Mouse (Mus musculus): ENCODE results near the gene Map4k3. TPM values are rescaled to one million over a fixed set of nuclear protein-coding genes. Genes with fewer than 3 reads are reported as not detected.
"Not testable (repeated sequence)": the region's sequence is repeated elsewhere in the genome, so short reads cannot be mapped to it uniquely, and the experiment has no call there.

Map4k3 gene
- polyA plus RNA-seq, 1 experiment from 2014 or later = 36.5 TPM

DNA sequence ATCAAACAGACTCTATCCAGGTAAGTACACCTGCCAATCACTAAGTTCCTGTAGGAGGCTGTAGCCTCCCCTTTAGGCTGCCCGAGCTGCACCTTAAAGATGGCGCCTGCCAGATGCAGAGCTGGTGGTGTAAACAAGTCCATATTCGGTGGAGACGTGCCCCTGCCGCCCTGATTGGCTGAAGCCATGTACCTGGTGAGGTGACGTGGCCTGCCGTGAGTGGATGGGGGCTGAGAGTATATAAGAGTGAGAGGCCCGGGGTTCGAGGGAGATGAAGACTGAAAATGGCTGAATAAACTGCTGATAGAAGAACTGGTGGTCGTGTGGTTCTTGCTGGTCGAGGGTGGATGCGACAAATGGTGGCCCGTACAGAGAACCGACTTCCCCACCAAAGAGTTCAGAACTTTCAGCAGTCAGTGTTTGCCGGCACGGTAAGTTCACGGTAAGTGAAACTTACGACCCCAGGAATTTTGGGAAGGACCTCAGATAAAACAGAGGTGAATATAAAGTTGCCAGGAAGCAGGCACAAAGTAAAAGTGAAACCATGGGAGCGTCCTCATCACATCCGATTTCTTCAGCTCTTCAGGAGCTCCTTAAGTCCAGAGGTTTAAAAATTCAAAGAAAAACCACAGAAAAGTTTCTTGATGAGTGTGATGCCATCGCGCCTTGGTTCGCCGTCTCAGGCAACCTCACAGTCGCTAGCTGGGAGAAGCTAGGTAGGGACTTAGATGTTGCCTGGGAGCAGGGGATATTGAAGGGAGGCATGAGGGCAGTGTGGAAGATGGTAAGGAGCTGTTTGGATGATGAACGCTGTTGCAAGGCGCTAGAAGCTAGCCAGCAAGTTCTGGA lies 164.3 kb downstream of the Map4k3 start:
- H3K4me2 ChIP-seq (replicated peaks; ENCODE audit: low read depth, low read length); H3K9me3 ChIP-seq (ENCODE audit: control insufficient read depth, low read length); H3K27ac ChIP-seq (ENCODE audit: low read depth, low read length); H3K4me1 ChIP-seq (ENCODE audit: control insufficient read depth, insufficient read depth, low read length); H3K36me3 ChIP-seq (ENCODE audit: control insufficient read depth, insufficient read depth, low read length); H3K4me3 ChIP-seq (ENCODE audit: low read length); ATAC-seq (ENCODE audit: low FRiP score, low TSS enrichment); H3K9ac ChIP-seq (ENCODE audit: low read depth, low read length); H3K27me3 ChIP-seq (ENCODE audit: control insufficient read depth, insufficient read depth, low read length): not testable (repeated sequence)
- 95% methylated on average over 27 of the region's 27 CpGs for WGBS

DNA sequence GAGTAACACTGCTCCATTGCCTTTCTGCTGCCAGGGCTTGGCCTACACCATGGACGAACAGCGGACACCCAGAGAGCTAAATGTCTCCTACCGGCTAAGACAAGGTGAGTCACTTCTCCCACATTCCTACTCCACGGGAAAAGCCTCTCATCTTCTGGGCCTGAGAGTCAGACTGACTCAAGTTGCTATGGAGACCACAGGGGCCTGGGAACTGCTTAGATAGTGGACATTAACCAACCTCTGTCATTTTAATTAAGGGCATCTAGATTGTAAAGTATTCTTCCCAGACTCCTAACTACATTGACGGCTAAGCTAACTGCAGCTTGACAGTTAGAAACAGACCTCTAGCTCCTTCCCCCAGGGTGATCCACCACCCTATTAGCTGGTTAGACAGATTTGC lies 165.5 kb downstream of the Map4k3 start:
- 78% methylated on average over 5 of the region's 5 CpGs for WGBS

DNA sequence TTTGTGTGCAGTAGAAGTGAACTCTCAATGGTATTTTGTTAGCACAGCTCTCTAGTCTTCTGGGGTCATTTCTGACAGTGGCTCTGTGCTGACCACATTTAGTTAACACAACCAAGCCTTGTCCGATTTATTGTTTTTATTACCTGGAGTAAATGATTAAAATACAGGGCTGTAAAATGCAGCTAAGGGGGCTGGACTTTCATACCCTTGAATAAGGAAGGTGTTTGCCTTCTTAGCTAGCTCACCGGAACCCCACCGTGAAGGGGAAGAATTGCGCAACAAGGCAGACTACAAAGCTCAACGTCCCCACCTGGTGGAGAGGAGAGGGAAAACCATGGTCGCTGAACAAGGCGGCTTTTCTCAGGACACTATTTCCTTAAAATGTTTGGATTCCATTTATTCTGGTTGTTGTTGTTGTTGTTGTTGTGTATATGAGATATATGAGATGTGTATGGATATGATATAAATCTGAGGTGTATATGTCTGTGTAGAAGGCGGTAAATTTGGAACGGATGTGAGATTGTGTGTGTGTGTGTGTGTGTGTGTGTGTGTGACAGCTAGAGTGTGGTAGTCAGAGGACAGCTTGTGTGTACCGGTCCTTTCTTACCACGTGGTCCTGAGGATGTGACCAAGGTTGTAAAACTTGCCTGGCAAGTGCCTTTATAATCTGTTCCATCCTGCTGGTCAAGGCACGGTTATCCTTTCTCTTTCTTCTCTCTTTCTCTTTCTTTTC lies 167.4 kb downstream of the Map4k3 start:
- Histone ChIP-seq H3K4me1 (ENCODE audit: control insufficient read depth, insufficient read depth, low read length) (no peaks in the 10 kb centered on the region), H3K27me3 (ENCODE audit: control insufficient read depth, insufficient read depth, low read length) (no peaks in the 10 kb centered on the region), H3K9ac (ENCODE audit: low read depth, low read length) (no peak overlapping the region), H3K9me3 (ENCODE audit: control insufficient read depth, low read length) (no peaks in the 10 kb centered on the region), H3K27ac (ENCODE audit: low read depth, low read length) (no peak overlapping the region), H3K4me3 (ENCODE audit: low read length) (no peak overlapping the region; the same call in 1 of the 2 replicates), H3K36me3 (ENCODE audit: control insufficient read depth, insufficient read depth, low read length) (no peaks in the 10 kb centered on the region), H3K4me2 (replicated peaks; ENCODE audit: low read depth, low read length) (no peak overlapping the region)
- WGBS = 22% methylated on average over 12 of the region's 12 CpGs
- ATAC-seq (ENCODE audit: low FRiP score, low TSS enrichment) = peak; percentile 66; the same call in 1 of the 2 replicates

More for the DNA sequence above, 165.5 kb downstream of the Map4k3 start:
- Histone ChIP-seq H3K4me2 (replicated peaks; ENCODE audit: low read depth, low read length) (no peak overlapping the region), H3K36me3 (ENCODE audit: control insufficient read depth, insufficient read depth, low read length) (no peaks in the 10 kb centered on the region), H3K4me1 (ENCODE audit: control insufficient read depth, insufficient read depth, low read length) (no peaks in the 10 kb centered on the region), H3K9ac (ENCODE audit: low read depth, low read length) (no peak overlapping the region), H3K9me3 (ENCODE audit: control insufficient read depth, low read length) (no peaks in the 10 kb centered on the region), H3K27me3 (ENCODE audit: control insufficient read depth, insufficient read depth, low read length) (no peaks in the 10 kb centered on the region), H3K27ac (ENCODE audit: low read depth, low read length) (no peak overlapping the region), H3K4me3 (ENCODE audit: low read length) (no peak overlapping the region)
- no peak for ATAC-seq (ENCODE audit: low FRiP score, low TSS enrichment)

DNA sequence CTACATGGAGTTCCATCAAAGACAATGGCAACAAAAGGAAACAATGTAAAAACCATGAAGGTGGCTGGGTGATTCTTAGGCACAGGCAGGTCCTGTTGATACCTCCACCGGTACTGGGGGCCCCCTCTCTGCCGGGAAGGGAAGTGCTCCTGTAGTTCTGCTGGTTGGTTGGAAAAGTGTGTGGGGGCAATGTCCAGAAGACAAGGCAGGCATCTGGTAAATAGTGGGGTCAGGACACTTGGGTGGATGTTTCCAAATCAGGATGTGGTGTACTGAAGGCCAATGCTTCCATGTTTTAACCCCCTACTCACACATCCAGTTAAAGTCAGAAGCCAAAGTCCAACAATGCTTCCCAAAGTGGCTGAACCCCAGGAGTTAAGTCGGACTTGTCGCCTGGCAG lies 168.5 kb downstream of the Map4k3 start:
- 83% methylated on average over 4 of the region's 4 CpGs for WGBS
- H3K9ac ChIP-seq (ENCODE audit: low read depth, low read length) = no peak overlapping the region
- no peaks in the 10 kb centered on the region for H3K36me3 ChIP-seq (ENCODE audit: control insufficient read depth, insufficient read depth, low read length)
- no peak overlapping the region for H3K27ac ChIP-seq (ENCODE audit: low read depth, low read length)
- H3K4me3 ChIP-seq (ENCODE audit: low read length) = no peak overlapping the region
- H3K9me3 ChIP-seq (ENCODE audit: control insufficient read depth, low read length) = no peaks in the 10 kb centered on the region
- no peak for ATAC-seq (ENCODE audit: low FRiP score, low TSS enrichment)
- no peaks in the 10 kb centered on the region for H3K4me1 ChIP-seq (ENCODE audit: control insufficient read depth, insufficient read depth, low read length)
- no peak overlapping the region for H3K4me2 ChIP-seq (replicated peaks; ENCODE audit: low read depth, low read length)
- no peaks in the 10 kb centered on the region for H3K27me3 ChIP-seq (ENCODE audit: control insufficient read depth, insufficient read depth, low read length)

DNA sequence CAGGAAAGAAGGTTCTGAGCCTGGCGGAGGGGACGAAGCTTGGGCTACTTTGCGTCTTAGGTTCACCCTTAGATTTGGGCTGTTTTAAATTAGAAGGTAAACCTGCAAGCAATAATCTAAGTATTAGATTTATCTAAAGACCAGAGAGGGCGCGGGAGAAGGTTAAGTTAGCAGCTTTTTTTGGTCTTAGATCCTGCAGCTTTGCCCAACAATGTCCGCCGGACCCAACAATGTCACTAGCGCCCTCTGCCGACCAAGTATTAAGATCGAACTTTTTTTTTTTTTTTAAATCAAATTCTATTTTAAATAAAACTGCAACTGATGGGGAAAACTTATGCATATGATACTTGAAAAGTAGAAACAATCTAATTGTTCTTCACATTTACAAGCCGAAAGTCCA lies 169.2 kb downstream of the Map4k3 start:
- ATAC-seq (ENCODE audit: low FRiP score, low TSS enrichment) = no peak
- Histone ChIP-seq H3K27me3 (ENCODE audit: control insufficient read depth, insufficient read depth, low read length) (no peaks in the 10 kb centered on the region), H3K4me3 (ENCODE audit: low read length) (no peak overlapping the region), H3K27ac (ENCODE audit: low read depth, low read length) (no peak overlapping the region), H3K4me1 (ENCODE audit: control insufficient read depth, insufficient read depth, low read length) (0 out of 2 replicates have a peak, but pooled peaks cover 1% of the 10 kb centered on the region), H3K9ac (ENCODE audit: low read depth, low read length) (no peak overlapping the region), H3K9me3 (ENCODE audit: control insufficient read depth, low read length) (no peaks in the 10 kb centered on the region), H3K36me3 (ENCODE audit: control insufficient read depth, insufficient read depth, low read length) (no peaks in the 10 kb centered on the region), H3K4me2 (replicated peaks; ENCODE audit: low read depth, low read length) (no peak overlapping the region)
- 45% methylated on average over 11 of the region's 11 CpGs for WGBS

DNA sequence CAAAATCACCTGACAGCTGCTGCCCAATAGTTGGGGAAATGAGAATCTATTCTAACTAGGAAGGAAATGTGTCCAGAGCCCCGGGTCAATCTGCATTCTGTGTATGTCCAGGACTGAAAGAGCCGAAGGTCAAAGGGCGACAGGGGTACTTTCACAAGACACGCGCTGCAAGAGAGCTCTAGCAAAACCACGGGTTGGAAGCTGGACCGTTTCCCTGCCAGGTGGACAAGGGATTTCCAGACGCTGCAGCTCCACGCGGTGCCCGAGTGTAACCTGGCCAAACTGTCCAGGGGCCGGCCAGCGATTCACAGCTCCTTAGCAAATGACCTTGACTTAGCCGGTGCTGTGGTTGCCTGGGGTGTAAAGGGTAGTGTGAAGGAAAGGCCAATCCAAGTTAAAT lies 169.7 kb downstream of the Map4k3 start:
- ATAC-seq (ENCODE audit: low FRiP score, low TSS enrichment) = no peak
- Histone ChIP-seq H3K9ac (ENCODE audit: low read depth, low read length) (no peak overlapping the region), H3K36me3 (ENCODE audit: control insufficient read depth, insufficient read depth, low read length) (no peaks in the 10 kb centered on the region), H3K4me2 (replicated peaks; ENCODE audit: low read depth, low read length) (no peak overlapping the region), H3K27me3 (ENCODE audit: control insufficient read depth, insufficient read depth, low read length) (no peaks in the 10 kb centered on the region), H3K4me3 (ENCODE audit: low read length) (no peak overlapping the region), H3K27ac (ENCODE audit: low read depth, low read length) (no peak overlapping the region), H3K4me1 (ENCODE audit: control insufficient read depth, insufficient read depth, low read length) (0 out of 2 replicates have a peak, but pooled peaks cover 3% of the 10 kb centered on the region), H3K9me3 (ENCODE audit: control insufficient read depth, low read length) (no peaks in the 10 kb centered on the region)
- 66% methylated on average over 14 of the region's 14 CpGs for WGBS

DNA sequence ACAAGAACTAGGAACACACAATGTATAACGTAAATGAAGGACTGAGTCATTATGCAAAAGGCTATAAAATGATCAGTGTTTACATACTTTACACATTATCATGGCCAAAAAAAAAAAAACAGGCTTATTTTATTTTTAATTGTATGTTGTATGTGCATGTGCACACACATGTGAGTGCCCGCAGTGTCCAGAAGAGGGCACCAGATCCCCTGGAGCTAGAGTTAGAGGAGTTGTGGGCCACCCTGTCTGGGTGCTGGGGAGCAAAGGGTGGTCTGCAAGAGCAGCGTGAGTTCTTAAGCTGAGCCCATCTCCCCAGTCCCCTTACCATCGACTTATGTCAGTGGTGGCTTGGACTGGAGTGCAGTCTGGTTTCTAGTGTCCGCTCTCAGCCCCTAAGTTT lies 170.8 kb downstream of the Map4k3 start:
- WGBS = 96% methylated on average over 5 of the region's 5 CpGs
- Histone ChIP-seq H3K9ac (ENCODE audit: low read depth, low read length) (no peak overlapping the region), H3K9me3 (ENCODE audit: control insufficient read depth, low read length) (no peaks in the 10 kb centered on the region), H3K4me2 (replicated peaks; ENCODE audit: low read depth, low read length) (no peak overlapping the region), H3K4me1 (ENCODE audit: control insufficient read depth, insufficient read depth, low read length) (0 out of 2 replicates have a peak, but pooled peaks cover 3% of the 10 kb centered on the region), H3K36me3 (ENCODE audit: control insufficient read depth, insufficient read depth, low read length) (no peaks in the 10 kb centered on the region), H3K27ac (ENCODE audit: low read depth, low read length) (no peak overlapping the region), H3K27me3 (ENCODE audit: control insufficient read depth, insufficient read depth, low read length) (no peaks in the 10 kb centered on the region), H3K4me3 (ENCODE audit: low read length) (no peak overlapping the region)
- no peak for ATAC-seq (ENCODE audit: low FRiP score, low TSS enrichment)

DNA sequence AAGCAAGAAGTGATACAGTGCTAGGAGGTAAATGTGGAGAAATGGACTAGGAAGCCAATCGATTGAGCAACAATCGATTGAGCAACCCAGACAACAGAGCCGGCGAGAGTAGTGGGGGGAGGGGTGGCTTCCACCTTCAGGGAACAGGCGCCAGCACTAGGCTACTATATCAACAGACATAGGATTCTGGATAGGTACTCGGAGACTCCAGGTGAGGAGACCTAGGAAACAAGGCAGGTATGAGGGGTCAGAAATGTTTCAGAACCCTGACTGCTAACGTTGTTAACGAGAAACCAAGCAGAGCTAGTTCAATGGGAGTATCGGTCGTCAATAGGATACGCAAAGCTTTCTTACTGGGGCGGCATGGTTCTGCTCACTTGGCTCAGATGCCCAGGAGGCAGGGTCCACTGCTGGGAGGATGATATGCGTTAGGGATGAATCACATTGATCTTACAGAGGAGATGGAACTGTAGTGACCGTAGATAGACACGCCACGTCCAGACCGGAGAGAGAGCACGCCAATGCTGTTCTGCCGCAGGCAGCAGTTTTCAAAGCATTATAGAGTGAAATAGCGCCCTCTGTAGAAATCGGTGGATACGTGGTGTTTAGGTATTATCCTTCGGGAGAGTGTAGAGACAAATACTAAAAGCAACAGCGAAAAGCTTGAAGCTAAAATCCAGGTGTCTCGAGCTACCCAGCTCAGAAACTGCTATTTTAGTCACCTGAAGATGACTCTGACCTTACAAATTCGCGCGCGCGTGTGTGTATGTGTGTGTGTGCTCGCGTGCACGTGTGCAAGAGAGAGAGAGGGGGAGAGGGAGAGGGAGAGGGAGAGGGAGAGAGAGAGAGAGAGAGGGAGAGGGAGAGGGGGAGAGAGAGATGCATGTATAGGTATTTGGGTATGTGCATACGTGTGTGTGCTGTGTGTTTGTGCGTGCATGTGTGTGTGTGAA lies 174.7 kb downstream of the Map4k3 start:
- H3K4me2 ChIP-seq (replicated peaks; ENCODE audit: low read depth, low read length) = peak overlapping the region; percentile 48
- 0 out of 2 replicates have a peak, but pooled peaks cover 3% of the 10 kb centered on the region for H3K4me1 ChIP-seq (ENCODE audit: control insufficient read depth, insufficient read depth, low read length)
- no peak overlapping the region for H3K27ac ChIP-seq (ENCODE audit: low read depth, low read length)
- no peaks in the 10 kb centered on the region for H3K36me3 ChIP-seq (ENCODE audit: control insufficient read depth, insufficient read depth, low read length)
- peak overlapping the region; percentile 49 for H3K9ac ChIP-seq (ENCODE audit: low read depth, low read length)
- no peaks in the 10 kb centered on the region for H3K27me3 ChIP-seq (ENCODE audit: control insufficient read depth, insufficient read depth, low read length)
- no peaks in the 10 kb centered on the region for H3K9me3 ChIP-seq (ENCODE audit: control insufficient read depth, low read length)
- H3K4me3 ChIP-seq (ENCODE audit: low read length) = peak overlapping the region; percentile 48
- 6% methylated on average over 35 of the region's 35 CpGs for WGBS
- peak; percentile 89 for ATAC-seq (ENCODE audit: low FRiP score, low TSS enrichment)

All from kidney, embryonic 14.5 days (tissue).